Mouse (Mus musculus) embryonic facial prominence, embryonic 14.5 days (tissue): ENCODE results near the gene Vwf. TPM values are rescaled to one million over a fixed set of nuclear protein-coding genes. Genes with fewer than 3 reads are reported as not detected.

Experiments
- ATAC-seq: fragments of 200-750 bp; cut with Nextera tagmentation; 2 replicates; pipeline ENCODE4 v1.8.0; 2017; ENCODE audit warnings: low read depth, moderate number of reproducible peaks, moderate TSS enrichment
- DNase-seq: peaks from one replicate; pipeline ENCODE4 v3.0.0-alpha.2; 2015; ENCODE audit warnings: low spot score
- H3K27ac ChIP-seq: fragments of 300-500 bp; sonication (generic); replicated peaks from 2 replicates; pipeline ENCODE4 v1.5.1; 2014; ENCODE audit warnings: low read depth, mild to moderate bottlenecking, low read length, moderate library complexity
- H3K27me3 ChIP-seq: fragments of 300-500 bp; sonication (generic); replicated peaks from 2 replicates; pipeline ENCODE4 v1.6.1; 2014; ENCODE audit warnings: low read length; ENCODE audit not compliant: control insufficient read depth, insufficient read depth
- H3K36me3 ChIP-seq: fragments of 300-500 bp; sonication (generic); 2 replicates; pipeline ENCODE4 v1.6.1; 2014; ENCODE audit warnings: low read length, mixed read lengths; ENCODE audit not compliant: control insufficient read depth, insufficient read depth
- H3K4me1 ChIP-seq: fragments of 300-500 bp; sonication (generic); 2 replicates; pipeline ENCODE4 v1.6.1; 2014; ENCODE audit warnings: antibody characterized with exemption, low read length; ENCODE audit not compliant: control insufficient read depth, insufficient read depth
- H3K4me2 ChIP-seq: fragments of 300-500 bp; sonication (generic); 2 replicates; pipeline ENCODE4 v1.6.1; 2014; ENCODE audit warnings: low read depth, mild to moderate bottlenecking, low read length, moderate library complexity, mixed read lengths
- H3K4me3 ChIP-seq: fragments of 300-500 bp; sonication (generic); 2 replicates; pipeline ENCODE4 v1.5.1; 2014; ENCODE audit warnings: low read depth, mild to moderate bottlenecking, low read length
- H3K9ac ChIP-seq: fragments of 300-500 bp; sonication (generic); 2 replicates; pipeline ENCODE4 v1.6.1; 2014; ENCODE audit warnings: low read depth, mild to moderate bottlenecking, low read length, moderate library complexity, mixed read lengths
- H3K9me3 ChIP-seq: fragments of 300-500 bp; sonication (generic); 2 replicates; pipeline ENCODE4 v1.6.1; 2016; ENCODE audit warnings: low read length; ENCODE audit not compliant: control insufficient read depth
- WGBS: fragments of 180-500 bp; shearing (Covaris S2); extraction: QIAGEN DNeasy Blood & Tissue Kit; methylation state at CpG from one replicate; pipeline ENCODE4 v1.1.7; 2014; 5-methylcytosine and 5-hydroxymethylcytosine counted together
- polyA plus RNA-seq: library from polyadenylated mRNA; unstranded; fragments of >200 nt; fragmentation: Nextera tagmentation; extraction: Ambion mirVana; gene quantifications from 2 replicates; pipeline ENCODE4 v1.2.1, GENCODE M21; 2014

Gene Vwf
- polyA plus RNA-seq, 1 experiment from 2014 or later: 16.0 TPM

DNA sequence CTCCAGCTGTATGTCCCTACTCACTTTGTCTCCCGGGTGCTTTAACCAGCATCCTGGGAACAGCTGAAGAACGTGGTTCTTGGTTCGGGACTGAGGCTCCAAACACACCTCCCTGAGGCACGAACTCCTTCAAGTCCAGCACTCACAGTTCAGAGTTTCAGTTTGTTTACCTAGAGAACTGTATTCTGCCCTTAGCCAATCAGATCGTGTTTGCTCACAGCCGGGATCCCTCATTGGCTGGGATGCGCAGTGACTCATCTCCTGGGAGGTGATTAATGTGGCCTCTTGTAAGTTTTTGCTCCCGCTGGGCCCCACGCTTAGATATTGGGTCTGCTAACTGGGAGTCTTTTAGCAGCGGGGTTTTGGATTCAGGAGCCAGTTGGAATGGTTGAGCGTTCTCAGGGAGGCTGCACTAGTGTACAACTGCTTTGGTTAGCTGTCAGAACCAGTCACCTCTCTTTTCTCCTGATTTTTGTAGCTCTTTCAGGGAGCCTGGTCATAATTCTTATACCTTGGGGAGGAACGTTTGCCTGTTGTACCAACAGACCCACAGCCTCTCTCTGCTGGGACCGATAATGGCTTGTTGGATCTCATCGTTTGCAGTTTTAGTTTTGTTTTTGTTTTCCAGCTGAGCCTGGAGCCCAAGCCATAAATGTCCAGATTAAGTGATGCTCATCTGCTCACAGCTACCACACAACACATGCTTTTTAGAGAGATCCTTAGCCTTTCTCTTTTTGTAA is 26.8 kb downstream of the Vwf start:
- peak overlapping the region; percentile 62 for H3K4me2 ChIP-seq
- 3% methylated on average over 14 of the region's 14 CpGs for WGBS
- peak overlapping the region; percentile 52 for H3K9ac ChIP-seq
- no peaks in the 10 kb centered on the region for H3K36me3 ChIP-seq
- no peaks in the 10 kb centered on the region for H3K9me3 ChIP-seq
- DNase-seq (peak; percentile 96), ATAC-seq (peak; percentile 95)
- H3K4me3 ChIP-seq: peak overlapping the region; percentile 37
- no peaks in the 10 kb centered on the region for H3K27me3 ChIP-seq
- H3K4me1 ChIP-seq: peaks cover 22% of the 10 kb centered on the region
- peak overlapping the region; percentile 83 for H3K27ac ChIP-seq

DNA sequence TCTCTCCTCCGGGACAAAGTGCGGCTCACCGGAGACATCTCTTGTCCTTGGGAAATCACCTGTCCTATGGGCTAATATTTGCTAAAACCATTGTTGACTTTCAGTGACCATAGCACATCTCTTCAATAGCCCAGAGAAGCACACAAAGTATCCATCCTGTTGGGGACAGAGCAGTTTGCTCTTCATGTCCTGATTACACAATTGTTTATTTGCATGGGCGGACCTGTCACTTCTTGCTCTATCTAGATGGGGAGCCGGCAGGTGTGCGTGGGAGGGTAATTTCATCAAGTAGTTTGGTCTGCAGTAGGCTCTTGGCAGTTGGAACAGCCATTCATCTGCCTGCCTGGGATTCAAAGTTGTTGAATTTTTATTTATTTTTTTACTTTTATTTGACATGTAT is 28.5 kb downstream of the Vwf start:
- Histone ChIP-seq H3K36me3 (no peaks in the 10 kb centered on the region), H3K4me3 (no peak overlapping the region), H3K9me3 (no peaks in the 10 kb centered on the region), H3K27ac (no peak overlapping the region), H3K4me1 (peaks cover 27% of the 10 kb centered on the region), H3K9ac (no peak overlapping the region), H3K27me3 (no peaks in the 10 kb centered on the region), H3K4me2 (no peak overlapping the region)
- ATAC-seq (no peak), DNase-seq (no peak)
- WGBS: 90% methylated on average over 6 of the region's 6 CpGs

DNA sequence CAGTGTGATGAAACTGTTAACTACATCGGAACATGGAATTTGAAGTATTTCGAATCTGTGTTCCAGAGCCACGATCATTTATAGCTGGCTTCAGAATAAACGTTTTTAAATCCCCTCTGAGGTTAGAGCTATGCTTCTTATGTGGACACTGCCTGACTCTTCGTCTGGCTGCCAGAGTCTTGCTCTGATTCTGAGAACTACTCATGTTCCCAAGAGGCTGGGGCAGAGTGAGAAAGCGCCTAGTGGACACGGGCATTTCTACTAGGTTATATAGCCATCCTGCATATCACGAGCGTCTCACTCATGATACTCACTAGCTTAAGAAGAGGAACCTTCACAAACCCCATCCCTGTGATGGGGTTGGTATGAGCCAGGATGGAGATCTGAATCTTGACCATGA is 30.7 kb downstream of the Vwf start:
- Histone ChIP-seq H3K4me2 (no peak overlapping the region), H3K9me3 (no peaks in the 10 kb centered on the region), H3K4me1 (peaks cover 26% of the 10 kb centered on the region), H3K36me3 (no peaks in the 10 kb centered on the region), H3K27ac (no peak overlapping the region), H3K9ac (no peak overlapping the region), H3K27me3 (no peaks in the 10 kb centered on the region), H3K4me3 (no peak overlapping the region)
- ATAC-seq (no peak), DNase-seq (peak; percentile 45)
- 61% methylated on average over 9 of the region's 9 CpGs for WGBS

DNA sequence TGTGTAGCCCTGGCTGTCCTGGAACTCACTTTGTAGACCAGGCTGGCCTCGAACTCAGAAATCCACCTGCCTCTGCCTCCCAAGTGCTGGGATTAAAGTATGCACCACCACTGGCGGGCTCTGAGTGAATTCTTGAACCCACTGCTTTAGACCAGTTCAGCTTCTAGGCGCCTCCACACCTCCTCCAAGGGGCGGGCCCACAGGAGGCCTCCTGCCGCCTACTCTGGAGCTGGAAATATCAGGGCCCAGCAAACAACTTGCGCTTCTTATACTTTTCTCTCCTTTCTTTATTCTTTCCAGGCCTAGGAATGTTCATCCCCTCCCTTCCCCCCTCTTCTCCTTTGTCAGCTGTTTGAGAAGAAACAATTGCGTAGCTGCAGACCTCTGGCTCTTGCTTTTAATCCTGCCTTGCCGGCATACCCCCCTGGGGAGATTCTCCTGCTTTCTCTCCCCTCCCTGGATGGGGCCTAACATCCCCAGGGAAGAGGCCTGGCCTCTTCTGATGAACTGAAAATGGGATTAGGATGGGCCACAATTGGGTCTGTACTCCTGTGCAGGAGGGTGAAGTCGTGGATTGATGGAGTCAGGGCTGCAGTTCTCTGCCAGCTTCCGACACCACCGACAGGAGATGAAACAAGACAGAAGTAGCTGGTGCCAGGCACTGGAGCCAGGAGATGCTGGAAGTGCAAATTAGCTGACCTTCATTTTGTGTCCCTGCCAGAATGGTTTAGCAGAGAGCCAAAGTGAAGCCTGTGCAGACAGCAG is 31.5 kb downstream of the Vwf start:
- DNase-seq: peak; percentile 71
- Histone ChIP-seq H3K4me2 (no peak overlapping the region; the same call in 1 of the 2 replicates), H3K27me3 (no peaks in the 10 kb centered on the region), H3K4me3 (no peak overlapping the region), H3K9ac (0 out of 2 replicates have a peak overlapping the region, but pooled peaks have one; percentile 25), H3K27ac (peak overlapping the region; percentile 61), H3K36me3 (no peaks in the 10 kb centered on the region), H3K4me1 (peaks cover 23% of the 10 kb centered on the region), H3K9me3 (no peaks in the 10 kb centered on the region)
- peak; percentile 24; the same call in 1 of the 2 replicates for ATAC-seq
- 35% methylated on average over 11 of the region's 11 CpGs for WGBS

DNA sequence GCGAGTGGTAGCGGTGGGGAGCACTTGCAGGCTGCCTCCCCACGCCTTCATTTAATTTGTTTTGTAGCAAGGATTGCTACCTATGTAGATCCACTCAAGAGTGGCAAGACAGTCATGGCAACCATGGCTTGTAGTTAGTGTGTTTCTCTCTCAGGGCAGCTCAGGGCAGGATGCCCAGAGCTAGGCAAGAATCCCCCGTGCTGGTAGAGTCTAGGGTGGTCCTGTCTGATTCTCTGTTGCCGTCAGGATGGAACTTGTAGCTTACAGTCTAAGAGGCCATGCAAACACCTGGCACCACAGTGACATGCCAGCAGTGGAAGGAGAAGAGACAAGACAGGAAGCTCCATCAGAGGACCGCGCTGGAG is 32.1 kb downstream of the Vwf start:
- no peaks in the 10 kb centered on the region for H3K9me3 ChIP-seq
- H3K4me2 ChIP-seq: no peak overlapping the region
- ATAC-seq (no peak), DNase-seq (no peak)
- 66% methylated on average over 7 of the region's 7 CpGs for WGBS
- H3K9ac ChIP-seq: no peak overlapping the region
- peak overlapping the region; percentile 61; the same call in 1 of the 2 replicates for H3K27ac ChIP-seq
- peaks cover 19% of the 10 kb centered on the region for H3K4me1 ChIP-seq
- H3K4me3 ChIP-seq: no peak overlapping the region
- H3K27me3 ChIP-seq: no peaks in the 10 kb centered on the region
- no peaks in the 10 kb centered on the region for H3K36me3 ChIP-seq

DNA sequence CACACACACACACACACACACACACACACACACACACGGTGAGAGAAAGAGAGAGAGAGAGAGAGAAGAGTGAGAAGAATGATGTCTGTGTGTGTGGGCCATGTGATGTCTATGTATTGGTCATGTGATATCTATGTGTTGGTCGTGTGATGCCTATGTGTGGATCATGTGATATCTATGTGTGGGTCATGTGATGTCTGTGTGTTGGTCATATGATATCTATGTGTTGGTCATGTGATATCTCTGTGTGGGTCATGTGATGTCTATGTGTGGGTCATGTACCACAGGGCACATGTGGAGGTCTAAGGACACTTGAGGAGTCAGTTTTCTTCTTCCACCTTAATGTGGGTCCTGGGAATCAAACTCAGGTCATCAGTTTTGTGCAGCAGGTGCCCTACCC is 33.3 kb downstream of the Vwf start:
- Histone ChIP-seq H3K27me3 (no peaks in the 10 kb centered on the region), H3K4me2 (no peak overlapping the region), H3K4me1 (peaks cover 15% of the 10 kb centered on the region), H3K27ac (no peak overlapping the region), H3K4me3 (no peak overlapping the region), H3K9me3 (no peaks in the 10 kb centered on the region), H3K9ac (no peak overlapping the region), H3K36me3 (no peaks in the 10 kb centered on the region)
- ATAC-seq (no peak), DNase-seq (no peak)
- WGBS: 95% methylated on average over 2 of the region's 2 CpGs

DNA sequence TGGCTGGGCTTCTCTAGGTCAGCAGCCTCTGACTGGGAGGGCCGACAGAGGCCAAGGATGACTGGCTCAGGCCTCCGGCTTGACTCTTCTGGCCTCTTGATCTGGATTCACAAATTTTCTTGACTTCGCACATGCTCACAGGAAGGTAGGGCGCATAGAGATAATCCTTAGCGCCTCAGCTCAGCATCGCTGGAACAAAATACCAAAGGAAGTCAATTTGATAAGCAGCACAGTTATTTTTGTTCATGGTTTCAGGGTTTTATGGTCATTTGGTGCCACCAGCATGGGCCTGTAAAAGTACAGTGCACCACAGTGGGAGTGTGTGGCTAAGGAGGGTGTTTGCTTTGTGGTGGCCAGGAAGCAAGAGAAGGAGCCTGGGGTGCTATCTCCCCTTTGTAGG is 37.1 kb downstream of the Vwf start:
- H3K4me3 ChIP-seq: no peak overlapping the region
- no peak overlapping the region for H3K9ac ChIP-seq
- DNase-seq (no peak), ATAC-seq (no peak)
- no peak overlapping the region for H3K27ac ChIP-seq
- H3K4me2 ChIP-seq: no peak overlapping the region
- peaks cover 9% of the 10 kb centered on the region for H3K4me1 ChIP-seq
- H3K36me3 ChIP-seq: no peaks in the 10 kb centered on the region
- H3K9me3 ChIP-seq: no peaks in the 10 kb centered on the region
- 91% methylated on average over 6 of the region's 6 CpGs for WGBS
- H3K27me3 ChIP-seq: no peaks in the 10 kb centered on the region

DNA sequence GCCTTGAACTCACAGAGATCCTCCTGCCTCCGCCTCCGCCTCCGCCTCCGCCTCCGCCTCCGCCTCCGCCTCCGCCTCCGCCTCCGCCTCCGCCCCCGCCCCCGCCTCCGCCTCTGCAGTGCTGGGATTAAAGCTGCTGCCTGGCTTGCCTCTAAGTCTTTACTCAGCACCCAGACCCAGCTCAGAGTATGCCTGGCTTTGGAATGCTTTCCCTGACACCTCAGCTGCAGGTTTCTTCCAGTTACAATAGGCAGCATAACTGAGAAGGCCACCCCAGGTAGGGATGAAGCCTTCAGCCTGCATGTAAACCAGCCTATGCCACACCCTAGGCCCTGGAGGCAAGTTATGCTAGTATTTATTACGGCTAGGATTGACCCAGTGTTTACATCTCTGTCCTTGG is 37.7 kb downstream of the Vwf start:
- Histone ChIP-seq H3K9ac (no peak overlapping the region), H3K4me3 (no peak overlapping the region), H3K27ac (no peak overlapping the region), H3K4me1 (peaks cover 7% of the 10 kb centered on the region), H3K9me3 (no peaks in the 10 kb centered on the region), H3K36me3 (no peaks in the 10 kb centered on the region), H3K27me3 (no peaks in the 10 kb centered on the region), H3K4me2 (no peak overlapping the region)
- no peak for DNase-seq
- WGBS: 89% methylated on average over 15 of the region's 15 CpGs
- ATAC-seq: no peak
